In genomic region chr12:44267196-44267595, GRCm38 (mm10) we compare ENCODE assay signal across 21 mouse cellular contexts. TPM values are rescaled to one million over a fixed set of nuclear protein-coding genes. Genes with fewer than 3 reads are reported as not detected.
DNase-seq lines count a peak whose midpoint lies in the region; ATAC-seq and TF ChIP-seq lines count a peak whose summit lies in the region.
"Had no signal": no experiment of that assay in that cellular context is flagged by ENCODE, and none has a peak within 500 bp of the region (broad histone marks: within the 10 kb centered on the region; RNA-seq: fewer than 3 reads in every experiment).

No protein-coding gene starts in this region.

- no peaks in the 10 kb centered on the region for H3K36me3 ChIP-seq in testis, adult 2 months (ENCODE audit: control insufficient read depth, insufficient read depth, low read length)
- H3K36me3 ChIP-seq: embryonic facial prominence, embryonic 10.5 days; embryonic facial prominence, embryonic 12.5 days; forebrain, embryonic 15.5 days had no signal

- H3K27ac ChIP-seq in testis, adult 2 months (ENCODE audit: control insufficient read depth, insufficient read depth, low read depth, low read length), result peak overlapping the region; percentile 53; the same call in 1 of the 2 replicates
- H3K27ac ChIP-seq in brown adipose tissue, adult 24 weeks (replicated peaks; ENCODE audit: low read depth, low read length), result peak overlapping the region; percentile 73; the same call in 1 of the 2 replicates
- H3K27ac ChIP-seq: embryonic facial prominence, embryonic 10.5 days; embryonic facial prominence, embryonic 12.5 days; forebrain, embryonic 13.5 days; forebrain, embryonic 15.5 days had no signal

- no peak for TF ChIP-seq CTCF in testis, adult 2 months (IDR thresholded peaks at IDR 0.05; ENCODE audit: control insufficient read depth, insufficient read depth, insufficient replicate concordance, low read depth, low read length)

- H3K4me1 ChIP-seq in testis, adult 2 months (ENCODE audit: control insufficient read depth, insufficient read depth, low read length), result no peaks in the 10 kb centered on the region
- no peaks in the 10 kb centered on the region for H3K4me1 ChIP-seq in brown adipose tissue, adult 24 weeks (ENCODE audit: control insufficient read depth, insufficient read depth, insufficient read length, low read length)
- H3K4me1 ChIP-seq: embryonic facial prominence, embryonic 12.5 days had no signal

- no peak for TF ChIP-seq POLR2A in testis, adult 2 months (IDR thresholded peaks at IDR 0.05; ENCODE audit: control insufficient read depth, low read depth, low read length)

- no peaks in the 10 kb centered on the region for H3K27me3 ChIP-seq in testis, adult 2 months (ENCODE audit: control insufficient read depth, insufficient read depth, low read length)
- H3K27me3 ChIP-seq: embryonic facial prominence, embryonic 12.5 days; forebrain, embryonic 13.5 days; forebrain, embryonic 15.5 days had no signal

- no peak for ATAC-seq in megakaryocyte-erythroid progenitor cell, adult 5-6 weeks (replicated peaks; ENCODE audit: low FRiP score, low TSS enrichment, poor library complexity, severe bottlenecking)
- ATAC-seq: CD4-positive, CD25-positive, alpha-beta regulatory T cell, adult 4 months; forebrain, embryonic 13.5 days; forebrain, embryonic 15.5 days; forebrain, postnatal 0 days had no signal

- H3K4me3 ChIP-seq in testis, adult 2 months (ENCODE audit: control insufficient read depth, low read depth, low read length), result peak overlapping the region; percentile 81
- H3K4me3 ChIP-seq in brown adipose tissue, adult 24 weeks (ENCODE audit: insufficient read depth, low read depth, low read length), result no peak overlapping the region
- H3K4me3 ChIP-seq: embryonic facial prominence, embryonic 10.5 days; embryonic facial prominence, embryonic 12.5 days; forebrain, embryonic 13.5 days; forebrain, embryonic 15.5 days had no signal

- DNase-seq in heart, adult 11 months, result peak; percentile 2
- DNase-seq in heart, postnatal 25 days (ENCODE audit: low spot score), result no peak
- no peak for DNase-seq in testis, postnatal 10 days (ENCODE audit: low spot score)
- DNase-seq: adrenal gland, adult 8-10 months; adrenal gland, postnatal 14 days; adrenal gland, postnatal 36 days; B cell, adult 2 months; cerebellum, adult 11 months; cerebellum, adult 2 months; cerebellum, adult 9-10 months; cerebellum, postnatal 10 days; cerebellum, postnatal 25 days; forebrain, postnatal 0 days had no signal

- intact Hi-C loops in heart, postnatal 25 days (cut with DNase I), result no loop called here

RNA-seq across cellular contexts. Expression of gene Pnpla8, which starts 46.0 kb away (rescaled TPM):
- 100 to 1,000 TPM; 132 to 142 TPM for total RNA-seq in heart, postnatal 25 days (2021)
- 22.1 and 26.0 TPM in 2 replicates for polyA plus RNA-seq in testis, adult 2 months (2012; rRNA removed)
- 225 and 234 TPM in 2 replicates for polyA plus RNA-seq in brown adipose tissue, adult 24 weeks (2012; ENCODE audit: insufficient read depth, insufficient read length, missing spikeins)
- total RNA-seq in megakaryocyte-erythroid progenitor cell, adult 5-6 weeks (2014; fragmentation: Nextera tagmentation), result 22.4 and 26.2 TPM in 2 replicates
- total RNA-seq in megakaryocyte-erythroid progenitor cell, adult 5-6 weeks (2017), result 37.3 and 51.8 TPM in 2 replicates

RNA-seq across cellular contexts. Expression of gene Dnajb9, which starts 57.1 kb away (rescaled TPM):
- total RNA-seq in heart, postnatal 25 days (2021), result 10 to 100 TPM; 38.8 to 44.0 TPM
- polyA plus RNA-seq in testis, adult 2 months (2012; rRNA removed), result 20.1 and 23.8 TPM in 2 replicates
- 43.0 and 48.2 TPM in 2 replicates for polyA plus RNA-seq in brown adipose tissue, adult 24 weeks (2012; ENCODE audit: insufficient read depth, insufficient read length, missing spikeins)
- total RNA-seq in megakaryocyte-erythroid progenitor cell, adult 5-6 weeks (2014; fragmentation: Nextera tagmentation), result 9.8 and 18.2 TPM in 2 replicates
- 43.4 and 54.2 TPM in 2 replicates for total RNA-seq in megakaryocyte-erythroid progenitor cell, adult 5-6 weeks (2017)
